Mouse (Mus musculus) cerebellum, adult 11 months (tissue): ENCODE results near the gene Tut1.
"Not testable (repeated sequence)": the region's sequence is repeated elsewhere in the genome, so short reads cannot be mapped to it uniquely, and the experiment has no call there.

Source experiments
- DNase-seq: peaks from one replicate; pipeline ENCODE4 v3.0.0; 2022

Tut1 gene

GRCm38 (mm10) chr19:8984255-8984868 lies 30.7 kb downstream of the Tut1 start:
- no peak for DNase-seq

DNA sequence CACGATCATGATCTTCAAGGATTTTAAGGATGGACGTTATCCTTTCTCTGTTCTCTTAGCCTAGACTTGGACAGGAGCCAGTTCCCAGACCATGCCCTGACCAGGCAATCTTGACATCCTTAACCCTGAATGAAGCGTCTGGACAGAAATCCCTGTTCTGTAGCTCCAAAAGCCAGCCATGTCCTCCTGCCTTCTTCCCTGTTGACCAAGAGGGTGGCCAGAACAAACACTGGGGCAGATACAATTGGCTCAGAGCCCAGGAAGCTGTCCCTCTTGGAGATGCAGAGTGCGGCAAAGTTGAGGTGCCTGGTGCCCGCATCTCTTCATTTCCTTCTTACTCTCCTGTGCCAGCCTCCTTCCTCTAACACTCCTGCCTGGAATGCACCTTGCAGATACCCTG lies 32.2 kb downstream of the Tut1 start:
- no peak for DNase-seq

- DNase-seq, result no peak
Observed at GRCm38 (mm10) chr19:8987816-8988215, 34.2 kb downstream of the Tut1 start.

DNA sequence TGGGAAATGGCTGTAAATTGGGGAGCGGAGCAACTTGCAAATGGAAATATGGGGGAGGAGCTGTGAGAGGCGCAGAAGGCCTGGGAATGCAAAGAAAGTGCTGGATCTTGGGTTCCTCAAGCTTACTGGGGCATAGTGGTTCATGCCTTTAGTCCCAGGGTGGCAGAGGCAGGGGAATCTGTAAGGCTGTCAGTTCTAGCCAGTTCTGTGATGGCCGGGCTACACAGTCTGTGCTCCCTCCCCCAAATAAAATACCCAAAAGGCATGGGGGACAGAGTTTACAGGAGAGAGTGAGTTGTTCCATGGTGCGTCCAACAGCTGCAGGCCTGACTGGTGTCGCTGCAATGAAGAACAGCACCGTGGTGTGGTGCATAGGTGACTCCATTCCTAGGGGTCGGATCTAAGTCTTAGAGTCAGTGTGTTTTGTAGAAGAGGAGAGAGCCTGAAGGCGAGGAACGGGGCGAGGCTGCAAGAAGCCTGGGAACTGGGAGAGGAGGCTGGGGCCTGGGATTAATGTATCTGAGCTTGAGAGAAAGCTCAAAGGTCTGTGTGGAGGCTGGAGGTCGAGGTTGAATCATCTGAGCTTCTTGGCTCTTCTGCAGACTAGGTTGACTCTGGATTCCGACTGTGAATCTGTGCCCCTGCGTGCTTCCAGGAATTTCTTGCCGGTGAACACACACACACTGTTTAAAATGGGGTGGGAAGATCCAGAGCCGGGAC lies 34.9 kb downstream of the Tut1 start:
- no peak for DNase-seq

DNA sequence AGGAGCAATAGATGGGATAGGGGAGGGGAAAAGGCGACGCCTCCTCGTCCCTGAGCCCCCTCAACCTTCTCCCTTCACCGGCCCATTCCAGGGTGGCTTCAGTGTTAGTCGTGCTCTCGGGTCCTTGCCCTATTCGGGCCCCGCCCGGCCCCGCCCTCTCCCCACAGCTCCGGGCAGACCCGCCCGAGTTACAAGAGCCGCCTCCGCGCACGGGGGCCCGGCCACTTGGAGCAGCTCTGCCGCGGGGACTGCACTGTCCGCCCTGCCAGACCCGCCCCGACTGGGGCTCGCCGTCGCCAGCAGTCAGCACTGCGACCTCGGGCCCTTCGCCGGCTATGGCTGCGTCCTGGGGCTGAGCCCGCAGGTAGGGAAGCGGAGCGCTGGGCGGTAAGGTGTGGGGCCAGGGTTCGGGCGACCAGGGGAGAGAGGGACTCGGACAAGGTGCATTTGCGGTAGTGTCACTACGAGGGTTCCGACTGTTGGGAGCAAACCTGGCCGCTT lies 35.5 kb downstream of the Tut1 start, which contains the start of gene Ahnak:
Gene Ahnak, plus strand, starts transcription at position 219 of the 501 bp plus-strand sequence.
- DNase-seq, result no peak

- no peak for DNase-seq
Observed at GRCm38 (mm10) chr19:8989567-8990431, 36.2 kb downstream of the Tut1 start.

DNA sequence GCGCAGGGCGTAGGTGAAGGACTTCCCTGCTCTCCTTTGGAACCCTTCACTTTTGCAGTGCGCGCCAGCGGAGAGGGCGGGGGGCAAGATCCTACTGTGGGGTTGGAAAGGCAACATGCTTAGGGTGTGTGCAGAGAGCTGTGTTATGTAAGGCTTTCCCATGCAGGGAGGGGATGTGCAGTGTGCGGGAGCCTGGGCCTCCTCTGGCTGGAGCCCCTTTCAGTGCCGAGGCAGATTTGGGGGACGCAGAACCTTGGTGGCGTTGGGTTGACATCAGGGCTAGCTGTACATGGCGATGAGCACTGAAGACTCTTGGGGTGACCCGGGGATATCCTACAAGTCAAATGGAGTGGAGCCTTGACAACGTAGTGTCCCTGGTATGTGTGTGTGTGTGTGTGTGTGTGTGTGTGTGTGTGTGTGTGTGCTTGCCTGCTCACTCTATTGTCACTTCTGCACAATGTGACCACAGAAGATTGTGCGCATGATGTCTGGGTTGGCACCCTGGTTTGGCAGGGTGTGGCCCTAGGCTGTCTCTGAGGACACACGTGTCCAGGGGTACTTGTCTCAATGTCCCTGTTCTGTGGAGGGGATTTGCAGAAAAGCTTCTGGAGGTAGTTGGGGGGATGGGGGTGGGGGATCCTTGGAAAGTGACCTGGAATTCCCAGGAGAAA lies 36.9 kb downstream of the Tut1 start:
- no peak for DNase-seq

- DNase-seq, result no peak
Observed at GRCm38 (mm10) chr19:8991245-8991870, 37.7 kb downstream of the Tut1 start.

DNA sequence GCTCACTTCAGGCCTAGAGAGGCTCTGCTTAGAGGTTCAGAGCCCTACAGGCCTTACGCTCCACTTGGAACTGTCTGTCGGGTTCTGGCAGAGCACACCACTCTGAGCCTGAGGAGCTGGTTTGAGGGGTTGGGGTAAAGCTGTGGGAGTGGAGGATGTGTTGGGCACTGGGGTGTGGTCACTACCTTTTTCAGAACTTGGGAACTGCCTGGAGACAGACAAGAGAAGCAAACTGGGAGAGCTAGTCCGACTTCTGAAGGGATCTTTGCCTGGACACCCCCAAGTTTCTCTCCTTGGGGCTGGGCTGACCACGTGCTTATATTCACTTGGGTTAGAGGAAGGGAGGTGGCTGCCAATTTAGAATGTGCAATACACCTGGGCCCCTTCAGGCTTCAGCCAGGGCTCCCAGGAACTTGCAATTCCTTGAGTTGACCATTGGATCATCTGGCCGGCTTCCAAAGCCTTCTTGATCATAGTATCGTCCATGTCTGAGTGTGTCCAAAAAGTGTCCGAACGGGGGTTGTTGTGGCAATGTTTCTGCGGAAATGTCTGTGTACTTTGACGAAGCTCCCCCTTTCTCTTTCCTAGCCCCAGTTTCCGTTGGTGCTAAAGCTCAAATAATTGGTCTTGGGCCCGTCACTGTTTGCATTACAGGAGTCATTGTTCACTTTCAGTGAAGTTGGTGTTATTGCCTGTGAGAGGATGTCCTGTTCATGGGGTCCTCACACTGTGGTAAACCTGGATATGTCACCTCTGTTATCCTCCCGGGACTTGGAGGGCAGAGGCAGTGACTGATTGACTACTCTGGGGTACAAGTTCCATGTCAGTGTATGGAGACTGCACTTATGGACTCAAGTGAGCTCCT lies 38.5 kb downstream of the Tut1 start:
- DNase-seq, result no peak

GRCm38 (mm10) chr19:8992769-8993624 lies 39.4 kb downstream of the Tut1 start:
- no peak for DNase-seq

DNA sequence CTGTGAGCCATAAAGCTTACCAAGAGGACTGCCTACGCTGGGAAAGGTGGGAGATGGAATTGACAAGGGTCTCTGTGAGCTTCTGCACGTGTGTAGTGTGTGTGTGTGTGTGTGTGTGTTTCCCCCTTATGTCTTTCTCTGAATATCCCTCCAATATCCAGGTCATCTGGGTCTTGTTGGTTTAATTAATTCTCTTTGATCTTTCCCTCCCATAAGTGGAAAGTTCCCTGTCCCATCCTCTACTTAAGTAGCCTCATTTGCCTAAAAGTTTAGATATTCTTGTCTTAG lies 39.9 kb downstream of the Tut1 start:
- DNase-seq, result no peak

DNA sequence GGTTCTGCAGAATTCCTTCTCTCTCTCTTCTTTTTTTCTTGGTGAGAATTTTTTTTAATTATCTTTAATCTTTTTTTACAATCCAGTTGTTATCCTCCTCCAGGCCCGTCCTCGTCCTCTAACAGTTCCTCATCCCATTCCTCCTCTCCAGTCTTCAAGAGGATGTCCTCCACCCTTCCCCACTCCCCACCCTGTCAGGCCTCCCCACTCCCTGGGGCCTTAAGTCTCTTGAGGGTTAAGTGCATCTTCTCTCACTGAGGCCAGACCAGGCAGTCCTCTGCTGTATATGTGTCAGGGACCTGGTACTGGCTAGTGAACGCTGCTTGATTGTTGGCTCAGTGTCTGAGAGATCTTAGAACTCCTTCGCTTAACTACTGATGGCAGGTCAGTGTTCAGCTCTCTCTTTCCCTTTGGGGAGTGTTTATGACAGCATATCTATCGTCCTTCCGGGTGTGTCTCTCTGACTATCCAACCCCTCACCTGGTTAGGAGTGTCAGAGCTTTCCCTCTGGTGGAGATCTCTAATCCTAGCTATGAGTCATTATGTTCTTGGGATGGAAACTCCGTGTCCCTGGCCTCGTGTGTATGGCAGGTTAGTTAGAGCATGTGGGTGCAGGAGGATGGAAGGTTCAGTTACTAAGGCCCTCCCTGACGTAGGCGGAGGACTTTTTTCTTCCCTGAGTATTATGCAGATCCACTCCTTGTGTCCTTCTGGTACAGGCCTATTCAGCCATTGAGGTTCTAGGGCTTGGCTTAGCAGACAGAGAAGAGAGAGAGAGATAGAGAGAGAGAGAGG lies 41.4 kb downstream of the Tut1 start:
- no peak for DNase-seq

DNA sequence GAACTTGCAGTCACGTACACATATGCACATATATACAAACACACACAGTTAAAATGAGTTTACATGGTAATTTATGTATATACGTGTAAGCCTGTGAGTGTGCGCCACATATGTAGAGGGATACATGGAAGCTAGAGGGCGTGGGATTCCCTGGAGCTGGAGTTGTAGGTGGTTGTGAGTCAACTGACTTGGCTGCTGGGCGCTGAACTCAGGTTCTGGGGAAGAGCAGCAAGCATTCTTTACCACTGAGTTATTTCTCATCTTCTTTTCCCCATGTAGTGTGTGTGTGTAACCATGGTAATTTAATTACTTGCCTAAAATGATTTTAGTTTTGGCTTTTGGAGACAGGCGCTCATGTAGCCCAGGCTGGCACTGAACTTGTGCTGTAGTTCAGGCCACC lies 43.0 kb downstream of the Tut1 start:
- no peak for DNase-seq

- no peak for DNase-seq
Observed at GRCm38 (mm10) chr19:8997546-8997945, 43.9 kb downstream of the Tut1 start.

DNA sequence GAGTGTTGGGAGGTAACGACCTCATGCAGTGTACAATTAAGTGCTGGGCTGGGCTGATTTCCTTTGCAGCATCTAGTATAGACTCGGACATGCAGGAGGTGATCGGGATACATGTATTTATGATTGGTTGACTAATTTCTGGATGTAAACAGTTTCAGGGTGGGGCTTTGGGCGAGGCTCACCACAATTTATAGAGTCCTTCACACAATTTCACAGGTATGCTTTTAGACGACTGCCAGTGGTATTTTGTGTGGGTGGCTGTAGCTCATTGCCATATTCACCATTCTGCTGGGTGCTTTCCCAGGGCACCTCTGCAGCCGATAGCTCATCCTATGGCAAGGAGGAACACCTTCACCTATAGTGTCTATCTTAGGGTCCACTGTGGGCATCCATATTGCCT lies 44.9 kb downstream of the Tut1 start:
- DNase-seq, result no peak

DNA sequence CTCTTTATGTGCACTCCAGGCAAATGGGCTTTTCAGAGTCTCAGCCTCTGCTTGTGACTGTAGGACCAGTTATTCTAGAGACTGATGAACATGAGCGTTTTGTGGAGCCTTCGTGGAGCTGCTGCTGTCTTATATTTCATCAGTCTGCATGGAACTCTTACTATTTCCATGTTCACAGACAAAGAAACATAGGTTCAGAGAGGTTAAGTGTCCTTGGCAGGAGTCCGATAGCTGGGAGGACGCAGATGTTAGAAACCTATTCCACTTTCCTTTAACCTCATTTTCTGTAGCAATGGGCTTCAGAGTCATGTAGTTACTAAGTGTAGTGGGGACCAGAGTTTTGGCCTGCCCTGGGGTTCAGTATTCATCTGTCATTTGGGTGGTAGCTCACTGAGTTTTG lies 45.6 kb downstream of the Tut1 start:
- DNase-seq, result no peak

GRCm38 (mm10) chr19:9006915-9007314 lies 53.3 kb downstream of the Tut1 start:
- DNase-seq, result not testable (repeated sequence)
